Mouse (Mus musculus): ENCODE measurements around the gene Enthd1.
"Not testable (repeated sequence)": the region's sequence is repeated elsewhere in the genome, so short reads cannot be mapped to it uniquely, and the experiment has no call there.

Gene Enthd1

GRCm38 (mm10) chr15:80538075-80538474 lies 26.9 kb downstream of the Enthd1 start:
- no peak for ATAC-seq (ENCODE audit: low TSS enrichment)

DNA sequence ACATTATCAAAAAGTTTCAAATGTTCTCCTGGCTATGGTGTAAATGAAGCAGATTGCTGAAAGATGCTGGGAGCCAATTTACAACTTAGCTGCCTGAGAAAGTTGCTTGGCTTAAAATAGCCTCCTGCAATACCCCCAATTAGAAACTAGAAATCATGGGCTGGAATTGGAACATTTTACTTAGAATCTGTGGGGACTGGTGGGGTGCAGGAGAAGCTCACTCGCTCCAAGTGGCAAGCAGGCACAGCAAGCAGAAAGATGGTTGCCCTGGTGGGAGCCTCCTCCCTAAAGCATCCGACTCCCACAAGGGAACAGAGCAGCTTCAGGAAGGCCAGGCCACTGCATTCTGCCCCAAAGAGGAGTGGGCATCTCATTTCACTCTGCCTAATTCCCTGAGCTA lies 28.9 kb downstream of the Enthd1 start:
- peak; percentile 53; the same call in 1 of the 2 replicates for ATAC-seq (ENCODE audit: low TSS enrichment)

DNA sequence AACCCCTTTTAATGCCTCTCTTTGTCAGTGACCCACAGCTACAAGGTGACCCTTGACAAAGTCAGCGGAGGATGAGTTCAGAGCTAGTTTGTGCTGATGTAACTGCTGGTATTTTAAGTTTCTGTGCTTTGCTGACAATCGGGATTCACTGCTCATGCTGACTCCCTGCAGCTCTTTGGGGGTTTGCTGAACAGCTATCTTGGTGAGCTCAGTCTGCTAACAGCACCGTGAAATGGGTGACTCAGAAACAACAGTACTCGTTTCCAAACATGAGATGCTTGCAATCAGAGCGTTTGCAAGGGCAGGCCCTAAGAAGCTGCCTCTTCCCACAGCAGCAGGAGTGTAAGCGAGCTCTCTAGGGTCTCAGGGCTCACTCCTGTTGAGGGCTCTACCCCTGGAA lies 31.7 kb downstream of the Enthd1 start:
- peak; percentile 72 for ATAC-seq (ENCODE audit: low TSS enrichment)

- ATAC-seq (ENCODE audit: low TSS enrichment), result no peak
Measured at GRCm38 (mm10) chr15:80532281-80533072, 32.5 kb downstream of the Enthd1 start.

DNA sequence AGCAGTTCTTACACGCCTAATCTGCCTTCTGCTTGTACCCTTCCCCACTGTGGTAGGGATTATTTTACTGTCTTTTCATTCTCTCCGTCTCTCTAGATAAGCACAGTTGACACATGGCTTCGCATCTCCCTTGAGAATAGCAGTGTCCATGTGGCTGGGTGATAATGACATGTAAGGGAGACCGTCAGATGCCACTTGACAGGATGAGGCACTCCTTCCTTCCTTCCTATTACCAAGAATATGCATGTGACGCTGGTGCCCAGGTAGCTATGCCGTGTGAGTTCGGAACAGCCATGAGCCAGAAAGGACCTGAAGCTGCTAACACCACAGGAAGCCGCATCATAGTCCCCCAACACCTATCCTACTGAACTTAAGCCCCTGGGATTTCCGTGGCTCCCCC lies 33.9 kb downstream of the Enthd1 start:
- no peak for ATAC-seq (ENCODE audit: low TSS enrichment)

DNA sequence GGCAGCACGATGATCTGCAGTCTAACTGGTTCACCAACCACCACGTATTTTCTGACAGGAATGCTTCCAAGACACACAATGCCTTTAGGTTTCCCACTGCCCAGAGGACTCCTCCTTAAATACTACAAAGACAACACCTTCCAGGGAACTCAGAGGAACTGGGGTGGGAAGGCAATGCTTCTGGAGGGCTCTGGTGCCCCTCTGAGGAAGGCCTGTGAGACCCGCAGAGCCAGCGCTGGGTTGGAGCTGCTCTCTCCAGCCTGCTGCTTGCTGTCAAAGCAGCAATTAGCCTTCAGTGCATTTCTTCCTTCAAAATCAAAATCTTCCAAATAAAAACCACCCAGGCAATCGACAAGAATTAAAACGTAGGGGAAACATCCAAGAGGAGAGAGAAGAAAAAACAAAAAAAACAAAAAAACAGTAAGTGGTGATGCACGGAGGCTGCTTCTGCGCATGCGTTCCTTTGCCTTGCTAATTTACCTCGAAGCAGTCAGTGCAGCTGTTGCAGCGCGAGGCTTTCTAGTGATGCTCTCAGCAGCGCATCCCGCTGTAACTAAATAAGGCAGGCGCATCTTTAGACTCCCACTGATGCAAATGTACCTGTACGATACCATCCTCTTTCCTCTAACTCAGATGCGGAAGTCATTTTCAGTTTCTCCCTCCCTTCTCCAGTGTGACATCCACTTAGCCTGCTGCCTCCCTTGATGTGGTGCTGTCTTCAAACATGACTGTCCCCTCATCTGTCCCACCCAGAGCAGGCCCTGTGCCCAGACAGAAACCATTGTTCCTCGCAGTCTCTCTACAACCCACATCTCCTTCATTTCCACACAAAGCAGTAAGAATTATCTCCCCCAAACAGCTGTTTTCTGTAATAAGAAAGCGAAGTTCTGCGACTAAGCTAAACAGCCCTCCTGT lies 34.7 kb downstream of the Enthd1 start:
- peak; percentile 47; the same call in 1 of the 2 replicates for ATAC-seq (ENCODE audit: low TSS enrichment)

DNA sequence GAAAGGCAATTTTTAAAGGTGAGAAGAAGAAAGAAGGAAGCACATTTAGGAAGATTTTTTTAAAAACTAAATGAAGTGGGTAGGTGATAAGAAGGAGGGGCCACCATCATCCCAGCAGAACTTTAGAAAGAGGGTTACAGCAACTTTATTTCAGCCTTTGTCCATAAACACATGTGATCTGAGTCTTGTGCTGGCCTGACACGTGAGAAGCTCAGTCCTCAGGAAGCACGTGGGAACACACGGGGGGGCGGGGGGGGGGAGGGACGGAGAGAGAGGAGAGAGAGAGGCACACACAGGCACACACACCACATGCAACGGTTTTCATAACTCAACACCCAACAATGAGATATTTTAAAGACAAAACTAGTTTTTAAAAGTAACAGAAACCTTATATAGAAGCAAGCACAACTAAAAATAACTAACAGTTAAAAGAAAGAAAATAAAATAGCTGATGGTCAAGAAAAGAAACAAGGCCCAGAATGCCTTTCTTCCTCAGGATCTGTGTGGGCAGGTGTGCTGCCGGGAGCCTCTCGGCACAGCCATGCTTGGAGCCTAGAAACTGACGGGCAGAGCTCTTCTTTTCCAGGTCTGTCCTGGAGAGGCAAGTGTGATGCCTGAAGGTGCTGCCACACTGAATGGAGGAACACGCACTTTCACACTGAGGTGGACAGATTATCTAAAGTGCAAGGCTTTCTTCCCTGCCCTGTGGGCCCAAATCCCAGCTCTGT lies 43.1 kb downstream of the Enthd1 start:
- peak; percentile 72 for ATAC-seq (ENCODE audit: low TSS enrichment)

- no peak for ATAC-seq (ENCODE audit: low TSS enrichment)
Measured at GRCm38 (mm10) chr15:80519931-80520330, 45.0 kb downstream of the Enthd1 start.

DNA sequence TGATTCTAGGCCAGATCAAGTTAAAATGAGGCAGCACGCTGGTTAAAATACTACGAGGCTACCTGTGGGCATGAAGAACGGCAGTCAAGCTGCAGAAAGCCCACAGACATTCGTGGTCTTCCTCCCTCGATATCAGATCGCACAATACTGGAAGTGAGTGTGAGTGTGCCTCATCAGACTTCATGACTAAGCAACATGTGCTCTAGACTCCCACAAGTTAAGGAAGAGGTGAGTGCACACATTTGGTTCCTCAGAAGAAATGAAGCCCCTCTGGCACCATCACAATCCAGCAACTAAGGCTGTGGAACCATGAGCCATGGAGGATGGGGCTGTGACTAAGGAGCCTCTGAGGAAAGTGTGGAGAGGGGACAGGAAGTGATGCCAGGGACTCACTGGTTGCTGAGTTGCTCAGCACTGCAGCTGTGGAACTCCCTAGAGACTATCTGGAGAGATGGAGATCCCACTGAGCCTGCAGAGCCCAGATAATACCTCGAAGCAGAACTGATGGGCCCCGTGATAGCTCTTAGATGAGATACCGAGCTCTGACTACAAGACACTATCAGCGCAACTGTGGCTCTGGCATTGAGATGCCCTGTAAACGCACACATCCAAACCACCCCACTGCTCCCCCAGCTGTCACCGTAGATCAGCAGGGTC lies 46.3 kb downstream of the Enthd1 start:
- no peak for ATAC-seq (ENCODE audit: low TSS enrichment)

- ATAC-seq (ENCODE audit: low TSS enrichment), result peak; percentile 58
Measured at GRCm38 (mm10) chr15:80517996-80518395, 47.0 kb downstream of the Enthd1 start.

DNA sequence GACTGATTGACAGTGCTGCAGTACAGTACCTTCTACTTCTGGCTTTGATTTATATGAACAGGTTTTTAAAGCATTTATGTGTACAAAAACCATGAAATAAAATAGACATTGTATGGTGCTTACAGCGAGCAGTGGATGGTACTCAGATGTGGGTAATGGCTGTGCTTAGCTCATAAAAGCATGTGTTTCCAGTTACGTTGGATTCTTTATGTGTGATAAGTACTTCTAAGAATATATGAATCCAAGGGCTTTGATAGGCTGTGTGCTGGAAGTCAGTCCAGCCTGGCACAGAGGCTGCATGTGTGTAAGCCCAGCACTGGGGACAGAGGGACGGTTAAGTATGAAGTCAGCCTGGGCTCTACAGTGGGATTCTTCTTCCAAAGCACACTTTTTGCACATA lies 48.4 kb downstream of the Enthd1 start:
- no peak for ATAC-seq (ENCODE audit: low TSS enrichment)

DNA sequence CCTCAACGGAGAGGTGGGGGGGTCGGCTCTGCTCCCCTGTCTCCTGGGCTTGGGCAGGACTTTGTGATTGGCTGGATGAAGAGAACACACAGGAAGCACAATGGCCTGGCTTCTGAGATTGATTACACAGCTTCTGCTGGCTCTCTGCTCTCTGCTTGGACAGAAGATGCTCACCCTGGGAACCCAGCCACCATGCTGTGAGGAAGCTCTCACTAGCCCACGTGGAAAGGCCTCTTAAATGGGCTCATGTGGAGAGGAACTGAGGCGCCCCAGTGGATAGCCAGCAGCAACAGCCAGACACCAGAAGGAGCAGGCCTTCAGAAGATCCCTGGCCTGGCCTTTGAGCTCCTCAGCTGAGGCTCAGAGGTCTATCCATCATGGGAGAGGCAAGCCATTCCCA lies 59.9 kb downstream of the Enthd1 start:
- no peak for ATAC-seq (ENCODE audit: low TSS enrichment)

- ATAC-seq (ENCODE audit: low TSS enrichment), result not testable (repeated sequence)
Measured at GRCm38 (mm10) chr15:80503155-80503554, 61.8 kb downstream of the Enthd1 start.

DNA sequence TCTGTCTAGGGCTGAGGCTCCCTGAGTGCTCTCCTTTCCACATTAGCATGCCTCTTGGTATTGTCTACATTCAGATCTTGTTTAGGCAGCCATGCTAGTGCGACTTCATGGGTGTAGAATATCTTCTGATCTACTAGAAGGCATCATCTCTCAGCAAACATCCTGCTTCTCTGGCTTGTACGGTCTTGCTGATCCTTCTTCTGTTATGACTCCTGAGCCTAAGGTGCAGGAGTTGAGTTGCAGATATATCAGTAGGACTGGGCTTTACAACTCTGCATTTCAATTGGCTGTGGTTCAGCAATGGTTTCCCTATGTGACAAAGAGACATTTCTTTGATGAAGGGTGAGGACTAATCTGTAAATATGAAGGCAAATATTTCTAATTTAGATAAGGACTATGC lies 62.2 kb downstream of the Enthd1 start:
- no peak for ATAC-seq (ENCODE audit: low TSS enrichment)

DNA sequence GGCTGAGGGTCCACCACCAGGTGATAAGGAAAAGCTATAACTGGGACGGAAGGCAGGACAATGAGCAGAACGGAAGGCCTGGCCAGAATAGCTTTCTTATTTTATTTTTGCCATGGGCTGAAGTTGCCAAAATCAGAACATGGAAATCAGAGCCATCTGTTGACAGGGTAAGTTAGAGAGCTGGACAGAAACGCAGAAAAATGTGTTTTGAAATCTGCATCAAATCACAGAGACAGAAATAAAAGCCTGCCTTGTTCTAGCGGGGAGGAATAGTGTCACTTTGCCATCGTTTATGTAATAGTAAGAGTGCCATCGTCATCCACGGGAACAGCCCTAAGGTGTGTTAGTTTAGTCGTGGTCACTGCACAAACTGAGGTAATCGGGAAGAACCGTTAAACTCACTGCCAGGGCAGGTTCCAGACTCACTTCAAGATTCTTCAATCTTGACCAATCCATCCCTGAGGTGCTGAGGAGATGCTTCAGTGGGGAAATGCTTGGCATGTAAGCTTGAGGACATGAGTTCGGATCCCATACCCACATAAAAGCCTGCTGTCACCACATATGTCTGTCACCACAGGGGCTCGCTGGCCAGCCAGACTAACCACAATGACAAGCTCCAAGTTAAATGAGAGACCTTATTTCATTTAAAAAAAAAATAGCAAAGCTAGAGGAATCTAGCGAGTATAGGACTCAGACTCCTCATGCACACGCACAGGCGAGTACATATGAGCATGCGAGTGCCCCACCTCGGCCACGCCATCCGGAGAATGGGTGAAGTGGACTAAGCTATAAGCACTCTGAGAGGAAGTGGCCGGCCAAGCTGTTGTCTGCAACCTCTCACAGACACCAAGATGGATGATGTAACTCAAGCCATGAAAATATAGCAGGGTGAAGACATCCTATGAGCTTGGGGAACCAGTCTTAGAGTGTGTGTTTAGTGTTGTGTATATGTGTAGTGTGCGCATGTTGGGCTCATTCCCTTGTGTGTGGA lies 63.6 kb downstream of the Enthd1 start:
- ATAC-seq (ENCODE audit: low TSS enrichment), result peak; percentile 81

- ATAC-seq (ENCODE audit: low TSS enrichment), result peak; percentile 64; the same call in 1 of the 2 replicates
Measured at GRCm38 (mm10) chr15:80500426-80500825, 64.5 kb downstream of the Enthd1 start.

DNA sequence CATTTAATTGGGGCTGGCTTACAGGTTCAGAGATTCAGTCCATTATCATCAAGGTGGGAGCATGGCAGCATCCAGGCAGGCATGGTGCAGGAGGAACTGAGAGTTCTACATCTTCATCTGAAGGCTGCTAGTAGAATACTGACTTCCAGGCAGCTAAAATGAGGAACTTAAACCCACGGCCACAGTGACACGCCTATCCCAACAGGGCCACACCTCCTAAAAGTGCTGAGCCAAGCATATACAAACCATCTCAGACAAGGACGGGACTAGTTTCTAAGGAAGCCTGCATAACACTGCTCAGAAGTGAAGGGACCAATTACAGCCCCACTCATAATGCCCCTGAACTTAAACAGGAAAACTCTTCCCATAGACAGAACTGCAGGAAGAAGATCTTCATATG lies 67.2 kb downstream of the Enthd1 start:
- not testable (repeated sequence) for ATAC-seq (ENCODE audit: low TSS enrichment)

DNA sequence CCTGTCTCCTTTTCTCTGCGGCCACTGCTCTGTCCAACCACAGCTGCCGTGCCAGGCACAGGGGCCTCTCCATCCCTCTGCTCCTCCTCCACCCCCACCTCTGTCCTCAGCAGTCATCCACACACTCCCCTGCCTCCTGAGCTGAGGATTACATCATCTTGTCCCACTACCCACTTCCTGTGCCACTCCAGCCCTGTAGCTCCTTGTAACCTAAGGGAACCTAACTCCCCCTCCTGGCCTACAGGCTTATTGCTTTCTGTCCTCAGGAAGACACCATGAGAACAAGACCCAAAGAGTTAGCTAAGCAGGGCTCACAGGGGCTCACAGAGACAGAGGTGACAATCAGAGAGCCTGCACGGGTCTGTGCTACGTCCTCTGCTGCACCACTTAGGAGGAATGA lies 73.5 kb downstream of the Enthd1 start:
- ATAC-seq (ENCODE audit: low TSS enrichment), result no peak

- no peak for ATAC-seq (ENCODE audit: low TSS enrichment)
Measured at GRCm38 (mm10) chr15:80490151-80490550, 74.8 kb downstream of the Enthd1 start.

- ATAC-seq (ENCODE audit: low TSS enrichment), result no peak
Measured at GRCm38 (mm10) chr15:80488658-80489057, 76.3 kb downstream of the Enthd1 start.

Measured in frontal cortex, adult (tissue).